Mouse (Mus musculus) cerebellum, adult 2 months (tissue): ENCODE measurements around the gene Dusp16.

ENCODE experiments used
- CTCF ChIP-seq: fragments of 200-500 bp; IDR thresholded peaks from 2 replicates; pipeline ENCODE4 v1.5.1; 2011; ENCODE audit warnings: low read depth, mild to moderate bottlenecking, control low read depth, low read length, moderate library complexity, borderline replicate concordance; ENCODE audit not compliant: insufficient read depth
- POLR2A ChIP-seq: fragments of 200-500 bp; IDR thresholded peaks from 2 replicates; pipeline ENCODE4 v1.6.1; 2011; ENCODE audit warnings: low read length, control low read depth, borderline replicate concordance; ENCODE audit not compliant: insufficient read depth

- TF ChIP-seq POLR2A (no peak), CTCF (no peak)
These were observed 96.8 kb downstream of the Dusp16 start for GRCm38 (mm10) chr6:134695625-134696024.
